Mouse (Mus musculus) testis, adult 2 months (tissue): ENCODE measurements around the gene Shb. TPM values are rescaled to one million over a fixed set of nuclear protein-coding genes. Genes with fewer than 3 reads are reported as not detected.

Source experiments
- H3K27ac ChIP-seq: fragments of 200-500 bp; 2 replicates; pipeline ENCODE4 v1.5.1; 2012; ENCODE audit warnings: low read depth, low read length; ENCODE audit not compliant: control insufficient read depth, insufficient read depth
- H3K27me3 ChIP-seq: fragments of 200-500 bp; 2 replicates; pipeline ENCODE4 v1.6.1; 2012; ENCODE audit warnings: mild to moderate bottlenecking, low read length, moderate library complexity; ENCODE audit not compliant: control insufficient read depth, insufficient read depth
- H3K36me3 ChIP-seq: fragments of 200-500 bp; 2 replicates; pipeline ENCODE4 v1.6.1; 2012; ENCODE audit warnings: mild to moderate bottlenecking, low read length; ENCODE audit not compliant: control insufficient read depth, insufficient read depth
- H3K4me1 ChIP-seq: fragments of 200-500 bp; 2 replicates; pipeline ENCODE4 v1.6.1; 2012; ENCODE audit warnings: low read length; ENCODE audit not compliant: control insufficient read depth, insufficient read depth
- H3K4me3 ChIP-seq: fragments of 200-500 bp; 2 replicates; pipeline ENCODE4 v1.5.1; 2012; ENCODE audit warnings: low read depth, mild to moderate bottlenecking, low read length, moderate library complexity, mixed read lengths; ENCODE audit not compliant: control insufficient read depth
- CTCF ChIP-seq: fragments of 200-500 bp; IDR thresholded peaks from 2 replicates; pipeline ENCODE4 v1.5.1; 2012; ENCODE audit warnings: low read depth, mild to moderate bottlenecking, inconsistent platforms, low read length, moderate library complexity; ENCODE audit not compliant: control insufficient read depth, insufficient read depth, insufficient replicate concordance
- POLR2A ChIP-seq: fragments of 200-500 bp; IDR thresholded peaks from 2 replicates; pipeline ENCODE4 v1.6.1; 2012; ENCODE audit warnings: low read depth, mild to moderate bottlenecking, inconsistent platforms, low read length, moderate library complexity; ENCODE audit not compliant: control insufficient read depth
- polyA plus RNA-seq: library from polyadenylated mRNA; depleted of rRNA; stranded (reverse); fragments of >200 nt; gene quantifications from 2 replicates; pipeline ENCODE4 v1.2.3, GENCODE M21; 2012

The Shb gene
- polyA plus RNA-seq, 1 experiment, result 7.3 TPM

- TF ChIP-seq POLR2A (no peak), CTCF (no peak)
- Histone ChIP-seq H3K27me3 (no peaks in the 10 kb centered on the region; the same call in 1 of the 2 replicates), H3K4me3 (no peak overlapping the region), H3K27ac (no peak overlapping the region), H3K4me1 (peaks cover 31% of the 10 kb centered on the region), H3K36me3 (no peaks in the 10 kb centered on the region)
These were observed 5.3 kb downstream of the Shb start for GRCm38 (mm10) chr4:45526846-45527561.

- H3K4me1 ChIP-seq, result peaks cover 24% of the 10 kb centered on the region
- no peaks in the 10 kb centered on the region for H3K36me3 ChIP-seq
- H3K4me3 ChIP-seq, result no peak overlapping the region
- no peaks in the 10 kb centered on the region; the same call in 1 of the 2 replicates for H3K27me3 ChIP-seq
- TF ChIP-seq POLR2A, result no peak
- no peak for TF ChIP-seq CTCF
- H3K27ac ChIP-seq, result no peak overlapping the region
These were observed 6.1 kb downstream of the Shb start for GRCm38 (mm10) chr4:45526175-45526574.

GRCm38 (mm10) chr4:45525541-45525940, 6.7 kb downstream of the Shb start:
- Histone ChIP-seq H3K4me1 (peaks cover 20% of the 10 kb centered on the region), H3K4me3 (no peak overlapping the region), H3K27ac (no peak overlapping the region), H3K36me3 (no peaks in the 10 kb centered on the region), H3K27me3 (no peaks in the 10 kb centered on the region; the same call in 1 of the 2 replicates)
- no peak for TF ChIP-seq CTCF
- no peak for TF ChIP-seq POLR2A

GRCm38 (mm10) chr4:45524602-45525001, 7.7 kb downstream of the Shb start:
- Histone ChIP-seq H3K4me1 (peaks cover 14% of the 10 kb centered on the region), H3K36me3 (no peaks in the 10 kb centered on the region), H3K27me3 (no peaks in the 10 kb centered on the region), H3K27ac (no peak overlapping the region), H3K4me3 (no peak overlapping the region)
- TF ChIP-seq POLR2A, result no peak
- TF ChIP-seq CTCF, result no peak

- TF ChIP-seq POLR2A (no peak), CTCF (no peak)
- no peak overlapping the region for H3K4me3 ChIP-seq
- no peaks in the 10 kb centered on the region for H3K36me3 ChIP-seq
- H3K27me3 ChIP-seq, result no peaks in the 10 kb centered on the region
- H3K27ac ChIP-seq, result no peak overlapping the region
- peaks cover 6% of the 10 kb centered on the region for H3K4me1 ChIP-seq
These were observed 8.9 kb downstream of the Shb start for GRCm38 (mm10) chr4:45523360-45523759.

- Histone ChIP-seq H3K4me1 (peaks cover 3% of the 10 kb centered on the region), H3K27ac (no peak overlapping the region), H3K36me3 (no peaks in the 10 kb centered on the region), H3K4me3 (no peak overlapping the region), H3K27me3 (no peaks in the 10 kb centered on the region)
- no peak for TF ChIP-seq CTCF
- TF ChIP-seq POLR2A, result no peak
These were observed 9.3 kb downstream of the Shb start for GRCm38 (mm10) chr4:45522956-45523355.

- Histone ChIP-seq H3K4me3 (no peak overlapping the region), H3K27ac (no peak overlapping the region), H3K36me3 (no peaks in the 10 kb centered on the region), H3K27me3 (no peaks in the 10 kb centered on the region), H3K4me1 (peaks cover 2% of the 10 kb centered on the region)
- TF ChIP-seq POLR2A, result no peak
- no peak for TF ChIP-seq CTCF
These were observed 9.7 kb downstream of the Shb start for GRCm38 (mm10) chr4:45522583-45522900.
